Mouse (Mus musculus): Measurements from ENCODE around the gene Ppfia2.

Ppfia2 gene

DNA sequence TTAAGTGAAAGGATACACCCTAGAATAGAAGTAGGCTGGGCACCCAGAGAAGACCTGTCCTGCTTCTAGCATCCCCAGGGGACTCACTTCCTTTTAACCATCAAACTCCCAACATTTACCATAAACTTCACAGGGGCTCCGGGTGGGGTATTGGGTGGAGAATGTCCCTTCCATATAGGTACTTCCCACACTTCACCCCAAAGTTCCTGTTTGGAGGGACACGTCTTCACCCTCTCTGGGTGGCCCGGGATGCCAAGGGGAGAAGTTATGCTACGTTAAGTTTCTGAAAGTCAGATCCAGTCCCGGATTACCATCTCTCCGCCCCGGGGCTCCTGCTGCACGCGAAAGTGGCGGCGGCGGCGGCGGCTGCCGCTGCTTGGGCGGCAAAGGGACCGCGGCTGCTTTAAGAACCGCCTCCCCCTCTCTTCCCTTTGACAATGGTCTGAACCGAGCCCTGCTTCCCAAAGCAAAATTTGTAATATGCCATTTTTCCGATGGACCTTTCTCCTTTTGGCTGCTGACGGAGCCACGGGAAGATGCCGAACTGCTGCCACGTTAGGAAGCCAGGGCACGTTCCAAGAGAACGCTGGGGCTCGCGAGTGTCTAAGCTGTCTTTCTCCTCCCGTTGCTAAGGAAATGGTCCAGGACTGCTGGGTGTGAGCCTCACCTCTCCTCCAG is at the start of gene Ppfia2:
Gene Ppfia2, plus strand, starts transcription at position 485 of the 678 bp plus-strand sequence.
- DNase-seq (ENCODE audit: low spot score): peak; percentile 73

- peak; percentile 76 for DNase-seq (ENCODE audit: low spot score)
Measured at GRCm38 (mm10) chr10:106468956-106469721, 1.0 kb upstream of the Ppfia2 start.

GRCm38 (mm10) chr10:106470533-106471205 is 530 bp downstream of the Ppfia2 start:
- no peak for DNase-seq (ENCODE audit: low spot score)

DNA sequence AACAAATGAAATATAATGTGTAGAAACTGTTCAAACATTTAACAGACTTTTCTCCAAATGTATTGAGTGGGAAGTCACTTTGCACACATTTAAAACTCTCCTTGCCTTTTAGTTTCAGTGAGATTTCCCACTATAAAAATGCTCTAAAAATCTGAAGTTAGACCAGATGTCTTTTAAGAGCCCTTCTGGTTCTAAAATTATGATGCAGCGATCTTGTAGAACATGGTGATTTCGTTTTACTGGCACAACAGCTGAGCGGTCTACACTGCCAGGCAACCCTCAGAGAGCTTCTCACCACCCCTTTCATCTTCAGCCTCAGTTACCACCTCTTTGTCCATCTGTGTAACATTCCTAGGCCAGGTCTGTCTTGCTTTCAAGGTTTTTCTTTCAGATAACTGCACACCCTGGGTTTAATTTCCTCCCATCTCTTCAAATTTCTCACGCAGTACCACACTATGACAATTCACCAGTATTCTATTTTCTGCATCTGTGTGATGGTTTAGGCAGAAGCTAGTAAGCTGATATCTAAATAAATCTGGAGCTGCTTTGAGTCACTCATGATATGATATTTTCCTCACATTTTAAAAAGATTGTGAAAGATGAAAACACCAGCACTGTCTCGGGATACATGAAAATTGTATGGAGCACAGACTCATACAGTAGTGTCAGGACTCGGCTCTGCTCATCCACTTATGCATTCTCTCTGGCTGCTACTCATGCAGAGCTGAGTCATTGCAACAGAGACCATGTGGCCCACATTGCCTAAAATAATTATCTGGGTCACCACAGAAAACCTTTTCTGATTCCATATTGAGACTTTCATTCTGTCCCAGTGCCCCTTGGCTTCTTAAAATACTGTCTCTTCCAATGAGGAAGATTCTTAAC is 39.4 kb downstream of the Ppfia2 start:
- peak; percentile 25 for DNase-seq (ENCODE audit: low spot score)

DNA sequence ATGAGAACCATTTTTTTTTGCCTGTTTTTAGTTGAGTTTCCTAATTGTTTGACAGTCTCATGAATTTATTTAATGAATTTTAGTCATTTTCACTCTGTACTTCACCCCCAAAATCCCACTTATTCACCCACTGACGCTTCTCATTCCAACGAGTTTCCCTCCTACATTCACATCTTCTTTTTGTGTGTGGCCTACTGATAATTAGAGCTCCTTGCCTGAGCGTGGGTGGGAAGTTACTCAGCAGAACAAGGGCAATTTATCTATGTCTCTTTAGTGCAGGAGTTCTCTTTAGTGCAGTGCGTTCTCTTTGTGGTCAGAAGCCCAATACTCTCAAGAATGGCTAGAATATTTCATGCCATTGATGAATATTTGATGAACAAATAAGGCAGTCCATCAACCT is 95.9 kb downstream of the Ppfia2 start:
- no peak for DNase-seq (ENCODE audit: low spot score)

DNA sequence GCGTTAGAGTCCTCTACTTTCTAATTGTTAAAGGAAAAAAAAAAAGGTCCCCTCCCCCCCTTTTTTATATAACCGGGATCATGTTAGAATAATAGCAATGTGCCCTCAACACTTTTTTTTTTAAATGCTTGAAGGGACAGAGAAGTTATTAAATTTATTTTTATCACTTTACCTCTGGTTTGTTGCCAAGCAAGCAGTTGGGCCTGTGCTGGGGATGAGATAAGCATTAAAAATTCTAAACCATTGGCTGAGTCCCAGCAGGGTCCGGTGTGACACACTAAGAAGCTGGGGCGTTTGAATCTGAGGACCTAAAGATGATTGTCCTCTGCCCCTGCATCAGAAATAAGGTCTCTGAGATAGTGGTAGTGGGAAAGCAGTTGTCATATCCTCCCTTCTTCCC is 114.9 kb downstream of the Ppfia2 start:
- DNase-seq (ENCODE audit: low spot score): no peak

GRCm38 (mm10) chr10:106585476-106586080 is 115.4 kb downstream of the Ppfia2 start:
- DNase-seq (ENCODE audit: low spot score): peak; percentile 50

DNA sequence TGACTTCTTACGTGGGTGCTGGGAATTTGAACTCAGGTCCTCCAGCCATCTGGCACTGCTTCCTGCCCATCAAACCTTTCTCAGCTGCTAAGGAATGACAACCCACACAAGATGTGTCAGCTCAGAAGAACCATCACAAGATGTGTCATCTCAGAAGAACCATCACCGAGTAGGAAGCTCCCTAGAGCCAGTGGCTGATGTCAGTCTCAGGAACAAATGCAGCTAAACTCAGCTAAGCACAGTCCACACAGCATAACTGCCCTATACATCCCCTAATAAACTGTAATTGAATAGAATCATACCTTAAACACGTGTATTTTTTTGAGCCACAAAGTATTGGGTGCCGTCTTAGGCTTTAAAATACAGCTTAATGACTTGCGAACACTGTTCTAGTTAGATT is 117.7 kb downstream of the Ppfia2 start:
- DNase-seq (ENCODE audit: low spot score): no peak

- DNase-seq (ENCODE audit: low spot score): no peak
Measured at GRCm38 (mm10) chr10:106590944-106591343, 120.8 kb downstream of the Ppfia2 start.

- no peak for DNase-seq (ENCODE audit: low spot score)
Measured at GRCm38 (mm10) chr10:106596976-106597375, 126.8 kb downstream of the Ppfia2 start.

DNA sequence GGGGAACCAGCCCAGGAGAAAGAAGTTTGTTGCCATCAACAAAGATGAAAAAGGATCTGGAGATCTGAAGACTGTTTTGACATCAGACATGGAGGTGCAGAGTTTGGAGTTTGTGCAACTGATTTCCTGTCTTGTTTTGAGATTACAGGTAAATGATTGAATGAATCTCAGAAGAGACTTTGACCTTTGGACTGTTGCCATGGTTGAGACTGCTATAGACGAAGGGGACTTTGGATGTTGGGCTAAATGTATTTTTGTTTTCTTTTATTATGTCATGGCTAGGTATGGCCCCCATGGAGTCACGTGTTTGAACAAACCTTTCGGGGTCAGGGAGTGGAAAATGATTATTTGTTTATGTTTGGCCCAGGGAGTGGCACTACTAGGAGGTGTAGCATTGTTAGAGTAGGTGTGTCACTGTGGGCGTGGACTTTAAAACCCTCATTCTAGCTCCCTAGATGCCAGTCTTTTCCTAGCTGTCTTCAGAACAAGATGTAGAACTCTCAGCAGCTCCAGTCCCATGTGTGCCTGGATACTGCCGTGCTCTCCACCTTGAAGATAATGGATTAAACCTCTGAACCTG is 133.3 kb downstream of the Ppfia2 start:
- no peak for DNase-seq (ENCODE audit: low spot score)

GRCm38 (mm10) chr10:106609177-106609981 is 139.2 kb downstream of the Ppfia2 start:
- no peak for DNase-seq (ENCODE audit: low spot score)

DNA sequence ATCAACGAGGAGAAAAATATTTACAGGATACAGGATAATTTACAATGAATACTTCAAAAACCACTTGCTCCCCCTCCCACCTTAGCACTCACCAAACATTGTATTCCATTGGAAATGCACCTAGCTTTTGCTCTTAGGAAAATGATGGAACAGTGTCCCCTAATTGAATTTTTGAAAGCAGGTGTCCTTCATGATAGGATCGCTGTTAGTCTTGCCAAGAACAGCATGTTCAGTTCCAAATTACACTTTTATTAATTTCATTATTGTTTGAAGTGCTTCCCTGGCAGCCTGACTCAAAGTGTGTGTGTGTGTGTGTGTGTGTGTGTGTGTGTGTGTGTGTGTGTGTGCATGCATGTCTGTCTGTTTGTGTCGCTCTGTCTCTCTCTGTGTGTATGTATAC is 140.1 kb downstream of the Ppfia2 start:
- DNase-seq (ENCODE audit: low spot score): no peak

DNA sequence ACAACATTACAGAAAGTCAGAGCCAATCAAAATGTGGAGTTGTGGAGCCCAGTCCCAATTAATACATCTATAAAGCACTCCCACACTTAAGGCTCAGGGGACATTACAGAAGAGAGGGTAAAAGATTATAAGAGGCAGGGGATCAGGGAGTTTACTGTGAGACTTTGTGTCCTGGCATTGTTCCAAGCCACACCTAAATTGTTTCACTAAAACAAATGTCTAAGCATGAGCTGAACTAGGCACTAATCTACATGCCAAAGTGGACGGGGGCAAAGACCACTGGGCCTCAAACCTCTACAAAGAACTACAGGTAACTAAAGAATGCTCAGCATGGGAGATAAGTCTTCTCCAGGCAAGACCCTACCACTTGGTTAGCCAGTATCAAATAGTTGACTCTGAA is 148.1 kb downstream of the Ppfia2 start:
- no peak for DNase-seq (ENCODE audit: low spot score)

DNA sequence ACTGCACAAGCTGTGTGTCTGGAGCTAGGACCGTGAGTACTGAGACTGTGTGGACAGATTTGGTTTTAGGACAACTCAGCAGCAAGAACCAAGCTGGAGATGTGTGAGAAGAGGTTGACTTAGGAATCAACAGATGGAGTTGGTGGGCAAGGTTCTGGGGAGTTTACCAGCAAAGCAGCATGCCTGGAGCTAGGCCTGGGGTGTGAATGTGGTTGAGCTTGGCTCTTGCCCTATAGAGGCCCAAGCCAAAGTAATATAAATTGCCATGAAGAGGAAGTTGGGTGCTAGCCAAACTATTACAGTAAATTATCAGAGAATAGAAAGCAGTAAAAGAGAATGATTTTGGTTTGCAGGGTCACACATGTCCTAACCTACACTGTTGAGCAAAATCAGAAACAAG is 150.8 kb downstream of the Ppfia2 start:
- no peak for DNase-seq (ENCODE audit: low spot score)

DNA sequence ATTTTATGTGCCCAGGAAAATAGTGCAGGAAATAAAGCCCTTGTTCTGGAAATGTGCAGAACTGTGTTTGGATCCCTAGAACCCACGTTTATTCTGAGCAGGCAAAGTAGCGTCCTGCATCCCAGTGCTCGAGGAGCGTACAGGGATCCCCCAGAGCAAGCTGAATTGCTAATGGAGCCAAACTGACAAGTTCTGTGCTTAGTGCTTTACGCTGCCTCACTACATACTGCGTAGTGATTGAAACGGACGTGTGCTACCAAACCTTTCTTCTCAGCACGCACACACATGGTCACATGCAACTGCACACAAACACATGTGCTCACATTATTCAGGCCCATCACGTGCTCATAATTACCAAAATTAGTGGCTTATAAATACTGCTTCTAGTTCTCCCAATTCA is 153.2 kb downstream of the Ppfia2 start:
- DNase-seq (ENCODE audit: low spot score): no peak

- DNase-seq (ENCODE audit: low spot score): peak; percentile 55
Measured at GRCm38 (mm10) chr10:106632171-106632935, 162.2 kb downstream of the Ppfia2 start.

DNA sequence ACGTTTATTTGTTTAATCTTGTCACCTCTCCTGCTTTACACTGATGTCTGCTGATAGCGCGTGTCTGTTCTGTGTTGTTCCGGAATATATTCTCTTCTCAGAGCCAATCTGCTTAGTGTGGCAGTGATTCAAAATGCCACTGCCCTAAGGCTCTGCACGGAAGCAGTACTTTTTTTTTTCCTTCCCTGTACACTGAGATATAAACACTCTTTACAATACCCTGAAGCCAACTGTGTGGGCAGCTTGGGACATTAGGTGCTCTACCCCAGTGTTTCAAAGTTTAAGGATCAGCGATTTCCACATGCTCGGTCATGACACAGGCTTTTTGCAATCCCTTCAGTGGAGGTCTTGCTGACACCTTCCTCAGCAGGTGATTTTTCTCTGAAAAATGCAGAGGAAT is 163.8 kb downstream of the Ppfia2 start:
- no peak for DNase-seq (ENCODE audit: low spot score)

GRCm38 (mm10) chr10:106652276-106652675 is 182.1 kb downstream of the Ppfia2 start:
- DNase-seq (ENCODE audit: low spot score): no peak

DNA sequence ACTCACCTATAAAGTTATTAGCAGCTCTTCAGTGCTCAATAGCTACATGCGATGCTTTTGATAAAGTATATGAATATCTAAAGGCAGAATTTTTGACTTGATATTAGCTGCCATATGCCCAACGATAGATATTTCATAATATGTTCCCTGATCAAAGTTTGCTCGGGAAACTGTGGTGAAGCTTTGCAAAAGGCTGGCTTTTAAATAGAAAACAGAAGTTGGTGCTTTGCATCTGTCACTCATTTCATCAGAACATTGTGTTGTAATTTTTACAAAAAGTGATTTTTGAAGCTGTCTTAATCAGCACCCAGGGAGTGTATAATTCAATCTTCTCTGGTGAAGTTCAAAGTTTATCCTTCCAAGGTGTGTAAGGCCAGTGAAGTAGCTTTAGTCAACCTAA is 195.1 kb downstream of the Ppfia2 start:
- peak; percentile 34 for DNase-seq (ENCODE audit: low spot score)

All from layer of hippocampus, adult 11-12 months (tissue).